Mouse (Mus musculus): ENCODE results near the gene Thsd7b. TPM values are rescaled to one million over a fixed set of nuclear protein-coding genes. Genes with fewer than 3 reads are reported as not detected.

Gene Thsd7b
- polyA plus RNA-seq, 1 experiment: 0.07 TPM

DNA sequence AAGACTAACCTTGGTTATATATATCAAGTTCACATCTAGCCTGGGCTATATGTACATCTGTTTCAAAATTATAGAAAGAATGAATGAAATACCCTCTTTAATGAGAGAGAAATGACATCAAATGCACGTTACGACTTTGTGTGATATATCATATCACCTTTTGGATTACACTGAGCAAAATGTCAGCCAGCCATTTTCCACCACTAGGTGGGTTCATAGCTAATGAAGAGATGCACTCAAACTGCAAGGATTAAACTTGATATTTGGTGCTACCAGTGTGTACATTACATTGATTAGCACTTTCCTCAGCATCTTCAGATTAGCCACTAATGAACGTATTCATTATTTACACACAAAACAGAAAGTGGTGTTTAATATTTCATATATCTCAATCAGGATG is 228.6 kb downstream of the Thsd7b start:
- Histone ChIP-seq H3K36me3 (replicated peaks; ENCODE audit: low read length) (no peaks in the 10 kb centered on the region), H3K9me3 (no peaks in the 10 kb centered on the region), H3K4me3 (replicated peaks) (no peak overlapping the region), H3K4me1 (no peaks in the 10 kb centered on the region), H3K27me3 (replicated peaks) (no peaks in the 10 kb centered on the region)
- TF ChIP-seq GATA1 (IDR thresholded peaks at IDR 0.05; ENCODE audit: borderline replicate concordance, low read length) (no peak), FLI1 (IDR thresholded peaks at IDR 0.05; ENCODE audit: low read length) (no peak)

DNA sequence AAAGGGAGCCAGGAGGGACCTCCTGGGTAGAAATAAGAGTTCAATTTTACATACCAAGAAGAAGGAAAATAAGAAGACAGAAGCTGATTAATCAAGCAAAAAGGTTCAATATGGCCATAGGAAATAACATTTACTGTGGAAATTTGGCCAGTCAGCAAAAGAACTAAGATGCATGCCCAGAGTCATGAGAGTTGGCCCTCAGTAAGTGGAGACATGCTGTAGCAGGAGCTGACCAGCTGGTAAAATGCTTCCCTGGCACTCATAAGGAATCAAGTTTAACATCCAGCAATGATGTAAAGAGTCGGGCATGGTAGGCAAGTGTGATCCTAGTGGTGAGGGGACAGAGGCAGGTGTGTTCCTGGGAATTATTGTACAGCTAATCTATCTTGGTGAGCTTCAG is 243.3 kb downstream of the Thsd7b start:
- no peaks in the 10 kb centered on the region for H3K9me3 ChIP-seq
- no peaks in the 10 kb centered on the region for H3K36me3 ChIP-seq (replicated peaks; ENCODE audit: low read length)
- H3K27me3 ChIP-seq (replicated peaks): no peaks in the 10 kb centered on the region
- H3K4me1 ChIP-seq: no peaks in the 10 kb centered on the region
- TF ChIP-seq GATA1 (IDR thresholded peaks at IDR 0.05; ENCODE audit: borderline replicate concordance, low read length): no peak
- TF ChIP-seq FLI1 (IDR thresholded peaks at IDR 0.05; ENCODE audit: low read length): no peak
- no peak overlapping the region for H3K4me3 ChIP-seq (replicated peaks)

DNA sequence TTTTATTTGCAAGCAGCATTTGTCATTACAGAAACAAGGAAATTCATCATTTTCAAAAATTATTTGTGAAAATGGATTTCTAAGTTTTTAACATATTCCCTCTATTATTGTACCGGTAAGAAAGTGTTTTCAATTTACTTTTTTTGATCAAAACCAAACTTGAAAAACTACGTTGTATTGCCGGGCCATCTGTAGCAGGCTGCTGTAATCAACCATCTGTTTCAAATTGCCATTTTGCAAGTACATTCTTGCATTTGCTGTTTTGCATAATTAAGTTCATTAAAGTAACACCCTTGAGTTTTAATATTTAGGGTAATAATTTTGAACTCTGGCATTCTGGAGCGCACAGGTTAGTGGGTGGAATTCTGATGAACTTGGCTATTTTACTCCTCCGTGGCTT is 246.6 kb downstream of the Thsd7b start:
- H3K27me3 ChIP-seq (replicated peaks): no peaks in the 10 kb centered on the region
- TF ChIP-seq FLI1 (IDR thresholded peaks at IDR 0.05; ENCODE audit: low read length) (no peak), GATA1 (IDR thresholded peaks at IDR 0.05; ENCODE audit: borderline replicate concordance, low read length) (no peak)
- no peaks in the 10 kb centered on the region for H3K36me3 ChIP-seq (replicated peaks; ENCODE audit: low read length)
- no peak overlapping the region for H3K4me3 ChIP-seq (replicated peaks)
- H3K4me1 ChIP-seq: no peaks in the 10 kb centered on the region
- no peaks in the 10 kb centered on the region for H3K9me3 ChIP-seq

DNA sequence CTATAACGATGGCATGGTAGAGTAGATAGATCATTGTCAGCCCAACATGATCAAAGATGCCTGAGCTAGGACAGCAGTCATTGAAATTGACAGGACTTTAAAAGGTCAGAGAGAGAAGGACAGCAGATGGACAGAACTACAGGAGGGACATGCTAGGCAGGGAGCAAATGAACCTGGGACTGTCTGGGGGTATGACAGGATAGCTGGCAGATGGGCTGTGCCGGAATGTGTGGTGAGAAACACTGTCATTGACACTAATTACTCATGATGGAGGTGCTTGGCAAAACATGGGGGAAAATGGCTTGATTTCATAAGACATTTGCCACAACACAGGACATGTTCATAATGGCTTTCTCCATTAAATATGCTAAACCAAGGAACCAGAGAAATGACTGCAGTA is 253.9 kb downstream of the Thsd7b start:
- Histone ChIP-seq H3K36me3 (replicated peaks; ENCODE audit: low read length) (no peaks in the 10 kb centered on the region), H3K4me1 (no peaks in the 10 kb centered on the region), H3K4me3 (replicated peaks) (no peak overlapping the region), H3K9me3 (no peaks in the 10 kb centered on the region), H3K27me3 (replicated peaks) (no peaks in the 10 kb centered on the region)
- TF ChIP-seq FLI1 (IDR thresholded peaks at IDR 0.05; ENCODE audit: low read length): no peak
- TF ChIP-seq GATA1 (IDR thresholded peaks at IDR 0.05; ENCODE audit: borderline replicate concordance, low read length): no peak

DNA sequence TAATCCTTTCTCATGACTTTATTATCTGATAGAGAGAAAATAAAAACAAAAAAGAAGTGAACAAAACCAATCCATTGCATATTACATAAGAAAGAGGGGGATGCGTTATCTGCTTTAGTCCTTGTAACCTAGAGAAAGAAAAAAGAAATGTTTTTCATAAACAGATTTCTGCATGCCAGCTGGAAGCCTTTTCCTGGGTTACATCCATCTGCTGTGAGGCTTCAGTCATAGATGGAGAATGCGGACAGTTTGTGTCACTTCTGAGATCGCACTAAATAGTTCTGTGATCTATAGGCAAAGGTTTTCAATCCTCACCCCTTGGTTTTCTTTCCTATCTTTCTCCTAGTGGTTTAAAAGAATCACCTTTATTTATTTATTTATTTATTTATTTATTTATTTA is 259.1 kb downstream of the Thsd7b start:
- H3K9me3 ChIP-seq: no peaks in the 10 kb centered on the region
- H3K4me3 ChIP-seq (replicated peaks): no peak overlapping the region
- no peaks in the 10 kb centered on the region for H3K36me3 ChIP-seq (replicated peaks; ENCODE audit: low read length)
- TF ChIP-seq FLI1 (IDR thresholded peaks at IDR 0.05; ENCODE audit: low read length): no peak
- no peak for TF ChIP-seq GATA1 (IDR thresholded peaks at IDR 0.05; ENCODE audit: borderline replicate concordance, low read length)
- no peaks in the 10 kb centered on the region for H3K27me3 ChIP-seq (replicated peaks)
- H3K4me1 ChIP-seq: no peaks in the 10 kb centered on the region

DNA sequence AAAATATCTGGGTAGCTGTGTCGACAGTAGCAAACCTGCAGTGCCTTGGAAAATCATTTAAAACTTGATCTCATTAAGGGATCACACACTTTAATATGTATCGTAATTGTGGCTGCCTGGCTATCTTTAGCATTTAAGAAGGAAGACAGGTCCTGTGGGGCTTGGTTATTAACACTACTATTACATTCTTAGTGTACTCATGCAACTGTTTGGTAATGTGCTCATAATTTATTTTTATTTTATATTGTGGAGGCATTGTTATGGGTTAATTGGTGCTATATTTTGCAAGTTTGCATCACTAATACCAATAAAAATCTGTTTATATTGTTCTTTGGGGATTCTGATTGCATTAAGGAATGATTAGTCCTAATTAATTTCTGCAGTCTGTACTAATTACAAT is 265.4 kb downstream of the Thsd7b start:
- no peaks in the 10 kb centered on the region for H3K36me3 ChIP-seq (replicated peaks; ENCODE audit: low read length)
- H3K27me3 ChIP-seq (replicated peaks): no peaks in the 10 kb centered on the region
- no peak for TF ChIP-seq FLI1 (IDR thresholded peaks at IDR 0.05; ENCODE audit: low read length)
- no peak for TF ChIP-seq GATA1 (IDR thresholded peaks at IDR 0.05; ENCODE audit: borderline replicate concordance, low read length)
- H3K9me3 ChIP-seq: no peaks in the 10 kb centered on the region
- no peak overlapping the region for H3K4me3 ChIP-seq (replicated peaks)
- no peaks in the 10 kb centered on the region for H3K4me1 ChIP-seq

DNA sequence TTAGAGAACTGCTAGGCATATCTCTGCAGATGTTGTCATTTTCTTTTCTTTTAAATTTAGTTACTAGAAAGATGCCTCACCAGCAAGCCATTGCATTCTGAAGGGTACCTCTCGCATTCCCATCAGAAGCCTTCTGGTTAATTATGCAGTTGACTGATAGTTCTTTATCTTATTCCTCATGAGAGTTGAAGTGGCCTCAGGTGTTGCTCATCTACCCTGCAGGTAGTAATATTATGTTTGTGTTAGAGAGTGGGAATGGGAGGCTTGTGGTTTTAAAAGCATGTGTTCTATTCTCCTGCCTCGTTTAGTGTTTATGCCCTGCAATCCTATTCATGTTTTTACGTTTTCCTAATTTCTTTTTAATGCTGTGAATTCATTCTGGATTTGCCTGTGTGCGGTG is 265.9 kb downstream of the Thsd7b start:
- TF ChIP-seq FLI1 (IDR thresholded peaks at IDR 0.05; ENCODE audit: low read length) (no peak), GATA1 (IDR thresholded peaks at IDR 0.05; ENCODE audit: borderline replicate concordance, low read length) (no peak)
- Histone ChIP-seq H3K4me3 (replicated peaks) (no peak overlapping the region), H3K4me1 (no peaks in the 10 kb centered on the region), H3K9me3 (no peaks in the 10 kb centered on the region), H3K36me3 (replicated peaks; ENCODE audit: low read length) (no peaks in the 10 kb centered on the region), H3K27me3 (replicated peaks) (no peaks in the 10 kb centered on the region)

DNA sequence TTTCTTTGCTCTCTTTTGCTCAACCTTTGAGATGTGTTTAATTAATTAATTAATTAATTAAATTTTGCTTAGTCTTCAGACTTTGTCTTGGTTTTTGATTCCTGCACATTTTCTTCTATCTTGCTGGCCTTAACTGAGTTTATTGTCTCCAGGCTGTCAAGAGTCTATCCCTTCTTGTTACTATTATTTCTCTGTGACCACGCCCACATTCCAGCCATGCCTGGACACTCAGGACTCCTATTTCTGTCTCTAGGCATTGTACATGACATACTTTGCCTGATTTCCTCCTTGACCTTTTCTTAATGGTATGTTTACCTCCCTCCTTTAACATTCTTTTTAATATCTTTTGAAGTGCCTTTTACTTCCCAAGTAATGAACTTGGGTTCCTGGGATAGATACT is 267.6 kb downstream of the Thsd7b start:
- Histone ChIP-seq H3K27me3 (replicated peaks) (no peaks in the 10 kb centered on the region), H3K9me3 (no peaks in the 10 kb centered on the region)

DNA sequence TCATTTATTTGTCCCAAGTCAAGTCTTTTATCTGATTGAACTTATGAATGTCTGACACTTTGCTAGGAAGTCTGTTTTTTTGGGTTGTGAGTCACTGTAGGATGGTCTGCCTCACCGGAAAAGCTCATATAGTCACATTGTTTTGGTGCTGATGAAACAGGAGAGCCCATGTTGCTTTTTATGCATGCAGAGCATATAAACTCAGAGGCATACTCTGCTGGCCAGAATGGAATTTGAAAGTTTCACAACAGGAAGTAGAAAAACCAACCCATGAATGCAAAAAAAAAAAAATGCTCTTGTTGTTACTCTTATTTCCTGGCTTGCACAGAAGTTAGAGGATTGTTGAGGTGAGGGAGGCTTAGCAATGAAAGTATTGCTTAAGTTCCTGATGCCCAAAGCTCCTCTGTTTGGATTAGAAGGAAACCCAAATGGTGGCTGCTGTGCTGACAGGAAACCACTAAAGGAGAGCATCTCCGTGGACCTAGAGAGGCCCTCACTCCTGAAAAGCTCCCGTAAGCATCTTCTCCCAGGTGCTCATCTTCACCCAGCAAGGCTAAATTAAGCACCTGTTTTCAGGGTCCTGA is 269.6 kb downstream of the Thsd7b start:
- no peaks in the 10 kb centered on the region for H3K9me3 ChIP-seq
- no peak overlapping the region for H3K4me3 ChIP-seq (replicated peaks)
- no peaks in the 10 kb centered on the region for H3K4me1 ChIP-seq

More for the DNA sequence above, 267.6 kb downstream of the Thsd7b start:
- no peak for TF ChIP-seq GATA1 (IDR thresholded peaks at IDR 0.05; ENCODE audit: borderline replicate concordance, low read length)
- no peak for TF ChIP-seq FLI1 (IDR thresholded peaks at IDR 0.05; ENCODE audit: low read length)
- no peaks in the 10 kb centered on the region for H3K4me1 ChIP-seq
- H3K36me3 ChIP-seq (replicated peaks; ENCODE audit: low read length): no peaks in the 10 kb centered on the region
- H3K4me3 ChIP-seq (replicated peaks): no peak overlapping the region

DNA sequence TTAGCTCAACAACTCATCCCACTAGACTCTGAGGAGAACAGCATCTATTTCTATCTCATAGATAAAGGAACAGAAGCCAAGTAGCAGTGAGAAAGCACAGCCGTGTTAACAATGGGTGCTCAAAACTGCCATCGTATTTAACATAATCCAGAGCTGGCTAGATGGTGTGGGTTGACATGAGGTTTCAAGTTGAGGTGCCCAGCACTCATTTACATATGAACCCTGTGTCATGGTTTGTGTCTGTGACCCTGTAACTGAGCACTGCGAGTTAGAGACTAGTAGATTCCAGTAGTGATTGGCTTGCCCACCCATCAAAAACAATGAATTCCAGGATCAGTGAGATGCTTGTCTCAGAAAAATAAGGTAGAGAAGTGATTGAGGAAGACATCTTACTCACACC is 270.1 kb downstream of the Thsd7b start:
- TF ChIP-seq GATA1 (IDR thresholded peaks at IDR 0.05; ENCODE audit: borderline replicate concordance, low read length) (no peak), FLI1 (IDR thresholded peaks at IDR 0.05; ENCODE audit: low read length) (no peak)
- H3K9me3 ChIP-seq: no peaks in the 10 kb centered on the region
- no peaks in the 10 kb centered on the region for H3K27me3 ChIP-seq (replicated peaks)
- no peak overlapping the region for H3K4me3 ChIP-seq (replicated peaks)
- no peaks in the 10 kb centered on the region for H3K4me1 ChIP-seq
- no peaks in the 10 kb centered on the region for H3K36me3 ChIP-seq (replicated peaks; ENCODE audit: low read length)

More for the DNA sequence above, 269.6 kb downstream of the Thsd7b start:
- Histone ChIP-seq H3K27me3 (replicated peaks) (no peaks in the 10 kb centered on the region), H3K36me3 (replicated peaks; ENCODE audit: low read length) (no peaks in the 10 kb centered on the region)
- no peak for TF ChIP-seq GATA1 (IDR thresholded peaks at IDR 0.05; ENCODE audit: borderline replicate concordance, low read length)
- no peak for TF ChIP-seq FLI1 (IDR thresholded peaks at IDR 0.05; ENCODE audit: low read length)

DNA sequence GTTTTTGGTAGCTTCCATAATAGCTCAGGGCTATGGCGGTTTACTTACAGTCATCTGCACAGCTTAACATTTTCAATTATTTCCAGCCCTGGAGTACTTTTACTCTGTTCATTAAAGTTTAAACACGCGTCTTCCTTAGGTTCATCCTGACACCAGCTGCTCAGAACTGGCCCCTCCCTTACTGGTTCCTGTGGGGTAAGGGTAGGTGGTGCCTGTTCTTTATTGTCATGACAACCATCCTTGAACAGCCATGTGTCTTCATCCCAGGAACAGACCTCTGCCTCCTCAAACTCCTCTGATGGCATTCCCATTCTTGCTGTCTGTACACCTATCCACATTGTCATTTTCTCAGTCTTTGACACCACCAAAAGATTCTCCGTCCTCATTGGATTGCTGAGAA is 285.0 kb downstream of the Thsd7b start:
- no peak for TF ChIP-seq FLI1 (IDR thresholded peaks at IDR 0.05; ENCODE audit: low read length)
- TF ChIP-seq GATA1 (IDR thresholded peaks at IDR 0.05; ENCODE audit: borderline replicate concordance, low read length): no peak
- peaks cover 7% of the 10 kb centered on the region for H3K9me3 ChIP-seq
- no peak overlapping the region for H3K4me3 ChIP-seq (replicated peaks)
- no peaks in the 10 kb centered on the region for H3K4me1 ChIP-seq
- peaks cover 3% of the 10 kb centered on the region for H3K27me3 ChIP-seq (replicated peaks)
- H3K36me3 ChIP-seq (replicated peaks; ENCODE audit: low read length): no peaks in the 10 kb centered on the region
